In genomic region chr11:95550301-95551021, GRCm38 (mm10) we compare ENCODE assay signal across 24 mouse cellular contexts. TPM values are rescaled to one million over a fixed set of nuclear protein-coding genes. Genes with fewer than 3 reads are reported as not detected.
"Had no signal": no experiment of that assay in that cellular context is flagged by ENCODE, and none has a peak within 500 bp of the region (broad histone marks: within the 10 kb centered on the region; RNA-seq: fewer than 3 reads in every experiment).

No protein-coding gene starts in this region.

- H3K27ac ChIP-seq: liver, embryonic 13.5 days; liver, embryonic 15.5 days; midbrain, embryonic 10.5 days; midbrain, embryonic 12.5 days; neural tube, embryonic 13.5 days; neural tube, embryonic 15.5 days had no signal

- H3K9ac ChIP-seq: liver, embryonic 13.5 days; liver, embryonic 15.5 days; lung, embryonic 14.5 days; midbrain, embryonic 12.5 days; neural tube, embryonic 13.5 days; neural tube, embryonic 15.5 days had no signal

- H3K9me3 ChIP-seq: liver, embryonic 13.5 days; liver, embryonic 15.5 days; midbrain, embryonic 10.5 days; midbrain, embryonic 12.5 days; neural tube, embryonic 13.5 days; neural tube, embryonic 15.5 days had no signal

- DNase-seq: liver, embryonic 13.5 days; lung, adult 18-20 months; lung, embryonic 14.5 days; lung, postnatal 10 days; lung, postnatal 4 days; midbrain, embryonic 14.5 days; retina, postnatal 1 day; right cerebral cortex, adult 18-20 months; right cerebral cortex, postnatal 25 days; right cerebral cortex, postnatal 4 days; spleen, adult 18-20 months; thymus, adult 2 months; thymus, postnatal 25 days; thymus, postnatal 4 days had no signal

- H3K4me2 ChIP-seq: liver, embryonic 11.5 days; liver, embryonic 13.5 days; liver, embryonic 15.5 days; lung, embryonic 14.5 days; midbrain, embryonic 12.5 days; neural tube, embryonic 13.5 days; neural tube, embryonic 15.5 days had no signal

- H3K27me3 ChIP-seq: liver, embryonic 15.5 days; midbrain, embryonic 12.5 days; neural tube, embryonic 13.5 days; neural tube, embryonic 15.5 days had no signal

- H3K4me3 ChIP-seq: liver, embryonic 13.5 days; liver, embryonic 15.5 days; midbrain, embryonic 10.5 days; midbrain, embryonic 12.5 days; myocyte; neural tube, embryonic 13.5 days; neural tube, embryonic 15.5 days had no signal

- H3K4me1 ChIP-seq: liver, embryonic 13.5 days; liver, embryonic 15.5 days; midbrain, embryonic 10.5 days; midbrain, embryonic 12.5 days; neural tube, embryonic 13.5 days; neural tube, embryonic 15.5 days had no signal

- ATAC-seq: midbrain, embryonic 16.5 days had no signal

- H3K36me3 ChIP-seq: liver, embryonic 13.5 days; liver, embryonic 15.5 days; midbrain, embryonic 10.5 days; midbrain, embryonic 12.5 days; neural tube, embryonic 13.5 days; neural tube, embryonic 15.5 days had no signal

RNA-seq across cellular contexts. Expression of gene Nxph3, which starts 36.1 kb away (rescaled TPM):
- total RNA-seq: megakaryocyte, adult 5-6 weeks; megakaryocyte-erythroid progenitor cell, adult 5-6 weeks had no signal

RNA-seq across cellular contexts. Expression of gene Ngfr, which starts 37.1 kb away (rescaled TPM):
- total RNA-seq: megakaryocyte-erythroid progenitor cell, adult 5-6 weeks had no signal
